Mouse (Mus musculus): Measurements from ENCODE around the gene Defb38.

DNA sequence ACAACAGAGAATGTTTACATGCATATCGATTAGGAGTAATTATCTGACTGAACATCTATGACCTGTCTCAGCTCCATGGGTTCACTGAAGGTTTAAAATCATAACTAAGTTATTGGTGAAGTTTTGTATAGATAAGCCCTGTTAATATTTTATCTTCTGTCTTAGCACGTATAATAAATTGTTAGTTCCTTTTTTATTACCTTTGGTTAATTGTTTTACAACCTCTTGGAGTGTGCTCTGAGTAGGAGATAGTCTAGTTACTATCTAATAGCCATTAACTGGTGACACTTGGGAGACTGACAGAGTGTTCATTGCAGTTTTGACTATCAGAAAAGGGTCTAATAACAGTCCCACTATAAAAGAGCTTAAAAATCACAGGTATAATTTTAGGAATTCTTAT lies 39.6 kb upstream of the Defb38 start:
- TF ChIP-seq POLR2AphosphoS5 (IDR thresholded peaks at IDR 0.05; ENCODE audit: insufficient replicate concordance, low read depth, low read length) = no peak
- TF ChIP-seq GATA1 (IDR thresholded peaks at IDR 0.05; ENCODE audit: borderline replicate concordance, low read length) = no peak
- TF ChIP-seq CTCF (IDR thresholded peaks at IDR 0.05; ENCODE audit: low read depth, low read length) = no peak
- no peak for TF ChIP-seq TAL1 (conservative IDR thresholded peaks at IDR 0.05; ENCODE audit: low read depth, low read length)
- TF ChIP-seq GATA2 (IDR thresholded peaks at IDR 0.05; ENCODE audit: borderline replicate concordance, low read depth, low read length) = no peak
